Mouse (Mus musculus) kidney, postnatal 14 days (tissue): ENCODE measurements around the gene Creb1.
"Not testable (repeated sequence)": the region's sequence is repeated elsewhere in the genome, so short reads cannot be mapped to it uniquely, and the experiment has no call there.

Experiments used
- DNase-seq: peaks from one replicate; pipeline ENCODE4 v3.0.0; 2022; ENCODE audit warnings: mixed read lengths

Creb1 gene

DNA sequence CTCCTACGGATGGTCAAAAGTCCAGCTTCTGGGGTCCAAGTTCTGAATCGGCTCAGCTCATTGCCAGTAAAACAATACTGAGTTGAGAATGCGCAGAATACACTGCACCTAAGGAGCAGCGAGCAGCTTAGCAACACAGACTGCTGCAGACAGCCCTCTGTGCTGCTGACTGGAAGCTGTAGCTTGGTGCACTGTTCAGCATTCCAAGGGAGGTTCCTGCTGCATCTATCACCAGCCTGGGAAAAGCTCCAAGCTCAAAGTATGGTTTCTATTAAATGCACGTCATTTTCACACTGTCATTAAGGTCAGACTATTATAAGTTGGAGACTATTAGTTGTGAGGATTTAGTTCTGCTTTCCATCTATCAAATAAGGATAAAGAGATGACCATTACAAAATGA, 88.7 kb downstream of the Creb1 start:
- peak; percentile 18 for DNase-seq

DNA sequence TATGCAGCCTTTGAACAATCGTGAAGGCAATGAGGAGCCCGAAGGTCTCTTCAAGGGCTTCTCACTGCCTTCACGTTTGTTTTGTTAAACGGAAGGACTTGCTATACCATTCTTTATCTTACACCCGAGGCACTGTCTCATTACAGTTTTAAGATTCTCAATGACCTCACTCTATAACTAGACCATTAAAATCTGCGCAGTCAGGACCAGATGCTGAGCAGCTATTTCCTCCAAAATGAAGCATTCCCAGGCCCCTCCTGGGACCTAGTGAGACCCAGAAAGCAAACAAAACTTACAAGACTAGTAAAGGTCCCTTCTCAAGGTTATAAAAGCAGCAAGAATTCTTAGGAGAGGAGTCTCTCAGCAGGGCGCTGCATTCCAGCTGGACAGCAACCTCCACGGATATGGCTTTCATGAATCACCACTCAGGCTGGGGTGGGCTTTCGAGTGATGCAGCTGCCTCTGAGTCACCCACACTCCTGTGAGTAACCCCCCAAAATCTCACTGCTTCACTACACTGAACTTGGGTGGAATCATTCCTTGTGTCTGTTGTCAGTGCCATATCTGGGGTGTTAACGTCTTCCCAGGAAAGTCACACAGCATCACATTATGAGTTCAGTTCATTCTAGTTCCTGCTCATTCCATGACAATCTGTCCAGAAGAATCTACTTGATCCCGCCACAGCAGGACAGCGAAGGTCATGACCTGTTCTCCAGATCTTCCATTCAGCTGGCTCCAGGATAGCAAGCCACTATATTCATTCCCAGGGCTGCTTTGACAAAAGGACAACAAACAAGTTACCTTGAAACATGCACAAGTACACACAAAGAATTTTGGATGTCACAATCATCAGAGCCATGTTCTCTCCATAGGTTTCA, 91.4 kb downstream of the Creb1 start:
- DNase-seq: no peak

DNA sequence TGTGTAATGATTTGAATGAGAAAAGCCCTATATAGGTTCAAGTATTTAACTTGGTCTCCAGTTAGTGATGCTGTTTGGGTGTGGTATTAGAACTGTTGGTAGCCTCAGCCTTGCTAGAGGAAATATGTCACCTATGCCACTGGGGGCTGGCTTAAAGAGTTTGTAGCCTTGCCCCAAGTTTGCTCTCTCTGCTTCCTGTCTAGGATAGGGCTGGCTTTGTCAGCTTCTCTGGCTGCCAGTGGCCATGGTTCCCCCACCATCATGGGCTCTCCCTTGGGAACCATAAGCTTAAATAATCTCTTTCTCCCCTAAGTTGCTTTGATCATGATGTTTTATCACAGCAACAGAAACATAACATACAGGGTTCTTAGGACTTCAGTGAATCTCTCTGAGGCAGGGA, 92.8 kb downstream of the Creb1 start:
- DNase-seq: no peak

DNA sequence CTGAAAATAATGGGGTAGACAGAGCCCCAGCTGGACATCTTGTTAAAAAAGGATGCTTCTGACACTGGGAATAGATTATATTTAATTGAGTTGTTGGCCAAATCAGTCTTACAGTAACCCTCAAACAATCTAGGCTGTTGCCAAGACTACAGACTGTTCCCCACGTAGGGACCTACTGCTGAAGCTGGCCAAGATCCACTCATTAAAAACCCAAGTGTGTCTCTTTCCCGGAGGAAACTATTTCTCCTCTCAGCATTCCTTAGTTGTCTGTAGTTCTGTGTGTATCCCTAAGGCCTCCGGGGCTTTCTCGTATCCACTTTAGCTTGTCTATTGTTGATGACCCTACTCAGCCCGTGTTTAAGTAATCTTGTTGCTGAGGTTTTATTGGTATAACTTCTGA, 99.1 kb downstream of the Creb1 start:
- no peak for DNase-seq

DNA sequence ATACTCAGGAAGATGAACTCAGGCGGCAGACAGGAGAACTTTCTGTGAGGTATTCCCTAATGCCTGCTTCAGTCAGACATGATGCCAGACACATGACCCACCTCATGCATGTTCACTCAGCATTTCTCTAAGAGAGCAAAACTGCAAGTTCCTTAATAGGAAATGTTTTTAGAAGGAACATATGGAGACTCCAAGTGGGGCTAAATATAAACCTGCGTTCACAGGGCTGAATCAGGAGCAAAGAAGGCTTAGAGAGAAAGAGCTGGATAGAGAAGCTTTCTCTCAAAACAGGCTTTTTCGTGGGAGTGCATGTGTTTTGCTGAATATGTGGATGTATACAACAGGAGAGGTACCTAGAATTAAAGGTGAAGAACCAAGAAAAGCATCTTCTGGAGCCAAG, 100.8 kb downstream of the Creb1 start:
- DNase-seq: no peak

DNA sequence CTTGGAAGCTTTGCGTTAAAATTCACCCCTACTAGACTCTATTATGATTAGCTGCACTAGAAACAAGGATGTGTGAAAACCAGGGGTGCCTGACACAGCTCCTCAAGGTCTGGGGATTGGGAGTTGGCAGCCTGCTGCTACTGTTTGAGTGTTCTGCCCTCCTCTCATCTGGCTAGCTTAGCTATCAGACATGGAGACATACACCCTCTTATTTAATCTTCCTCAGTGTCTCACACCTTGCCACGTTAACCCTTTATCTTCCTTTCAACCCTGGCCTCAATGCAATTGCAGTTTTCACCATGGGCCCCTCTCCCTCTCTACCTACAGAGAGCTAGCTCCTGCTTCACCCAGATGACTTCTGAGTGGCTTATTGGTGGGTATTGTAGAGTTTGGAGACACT, 103.2 kb downstream of the Creb1 start:
- DNase-seq: no peak

DNA sequence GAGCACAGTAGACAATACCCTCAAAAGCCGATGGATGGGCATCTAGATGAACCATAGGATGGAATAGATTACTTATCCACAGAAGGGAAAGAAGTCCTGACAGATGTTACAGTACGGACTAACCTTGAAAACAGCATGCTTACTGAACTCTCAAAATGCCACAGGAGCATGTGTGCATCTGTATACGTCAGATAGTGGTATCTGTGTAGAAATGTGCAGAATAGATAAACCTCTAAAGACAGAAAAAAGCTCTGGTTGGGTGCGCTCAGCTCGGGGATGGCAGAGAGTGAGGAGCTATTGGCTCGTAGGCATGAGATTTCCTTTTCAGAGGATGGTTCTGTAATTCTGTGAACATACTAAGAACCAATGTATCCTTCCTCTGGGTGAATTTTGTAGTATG, 106.8 kb downstream of the Creb1 start:
- DNase-seq: no peak

DNA sequence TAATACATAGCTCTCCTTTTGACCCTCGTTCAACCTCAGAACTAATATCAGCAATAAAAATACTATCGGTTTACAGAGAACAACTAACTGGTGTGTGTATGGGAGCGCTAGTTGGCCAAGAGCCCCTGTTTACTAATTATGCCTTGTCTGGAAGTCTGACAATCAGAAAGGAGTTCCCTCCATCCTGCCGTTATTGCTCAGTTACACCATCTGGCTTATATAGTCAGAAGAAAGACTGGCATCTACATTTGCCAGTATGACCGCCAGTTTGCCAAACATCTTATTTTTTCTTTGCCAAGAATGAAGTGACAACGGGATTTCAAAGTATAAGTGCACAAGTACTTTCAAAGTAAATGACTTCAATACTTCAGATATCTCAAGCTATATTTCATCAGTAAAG, 108.6 kb downstream of the Creb1 start:
- no peak for DNase-seq

DNA sequence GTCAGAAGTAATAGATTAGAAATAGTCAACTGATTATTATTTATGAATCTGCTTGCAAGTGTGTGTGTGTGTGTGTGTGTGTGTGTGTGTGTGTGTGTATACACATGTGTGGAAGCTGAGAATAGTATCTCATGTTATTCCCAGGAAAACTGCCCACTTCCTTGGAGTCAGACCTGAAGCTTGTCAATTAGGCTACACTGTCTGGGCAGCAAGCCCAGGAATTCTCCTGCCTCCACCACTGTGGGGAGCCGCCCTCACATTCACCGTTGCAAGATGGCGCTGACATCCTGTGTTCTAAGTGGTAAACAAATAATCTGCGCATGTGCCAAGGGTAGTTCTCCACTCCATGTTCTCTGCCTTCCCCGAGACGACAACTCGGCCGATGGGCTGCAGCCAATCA, 110.1 kb downstream of the Creb1 start:
- not testable (repeated sequence) for DNase-seq

DNA sequence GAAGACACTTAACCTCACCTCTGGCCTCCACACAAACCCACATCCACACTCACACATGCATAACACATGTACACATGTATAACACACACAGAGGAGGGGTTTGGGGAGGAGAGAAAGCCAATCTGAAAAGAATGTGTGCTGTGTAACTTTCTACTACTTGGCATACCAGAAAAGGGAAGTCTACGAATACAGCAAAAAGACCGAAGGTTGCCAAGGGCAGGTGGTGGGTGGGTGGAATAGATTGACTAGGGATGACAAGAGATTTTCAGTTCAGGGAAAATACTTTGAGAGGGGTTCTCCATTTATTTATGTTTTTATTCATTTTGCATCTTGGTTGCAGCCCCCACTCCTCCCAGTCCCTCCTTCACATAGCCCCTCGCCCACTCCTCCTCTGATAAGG, 112.1 kb downstream of the Creb1 start:
- no peak for DNase-seq

DNA sequence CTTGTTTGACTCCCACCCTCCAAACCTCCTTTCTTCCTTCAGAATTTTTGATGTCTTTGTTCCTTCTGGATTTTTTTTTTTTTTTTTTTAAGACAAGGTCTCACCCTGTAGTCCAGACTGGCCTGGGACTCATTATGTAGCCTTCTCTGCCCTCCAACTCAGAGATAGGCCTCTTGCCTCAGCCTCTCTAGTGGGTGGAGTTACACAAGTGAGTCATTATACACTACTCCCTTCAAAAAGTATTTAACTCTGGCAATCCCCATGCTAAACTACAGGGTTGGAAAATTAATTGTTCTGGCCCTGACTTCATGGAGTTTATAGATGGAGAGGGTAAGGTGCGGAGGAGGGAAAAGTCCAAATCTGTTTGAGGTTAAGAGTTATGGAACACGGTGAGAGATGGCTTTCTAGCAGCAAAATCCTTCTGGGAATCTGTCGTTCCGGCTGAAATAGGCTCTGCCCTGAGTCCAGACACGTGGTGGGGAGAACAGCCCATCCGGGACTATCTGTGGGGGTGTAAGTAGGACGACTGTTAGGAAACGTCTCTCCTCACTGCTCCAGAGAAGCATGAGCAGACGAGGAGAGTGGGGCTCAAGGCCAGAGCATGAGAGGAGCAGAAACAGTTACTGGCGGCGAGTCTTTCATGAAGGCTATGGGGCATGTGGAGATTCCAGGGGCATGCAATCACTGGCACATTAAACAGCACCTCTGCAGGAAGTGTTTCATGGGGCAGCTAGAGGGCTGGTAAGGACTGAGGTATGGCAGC, 117.1 kb downstream of the Creb1 start:
- DNase-seq: no peak

DNA sequence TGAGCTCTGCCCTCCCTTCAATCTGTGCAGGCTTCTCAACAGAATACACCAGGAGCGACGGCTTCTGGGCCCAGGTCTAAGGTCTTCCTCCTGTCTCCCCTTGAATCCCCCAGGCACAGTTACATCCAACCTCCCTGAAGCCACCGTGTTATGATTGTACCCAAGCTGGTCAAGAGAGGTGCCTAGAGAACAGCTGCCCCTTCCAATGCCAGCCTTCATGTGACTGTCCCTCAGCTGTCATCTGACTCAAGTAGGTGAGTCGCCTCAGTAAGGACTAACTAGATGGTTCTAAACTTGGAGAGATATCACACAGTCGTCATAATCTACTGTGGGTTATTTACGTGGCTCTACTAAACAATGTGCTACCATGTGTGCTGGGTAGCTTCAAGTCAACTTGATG, 121.3 kb downstream of the Creb1 start:
- DNase-seq: no peak
